Mouse (Mus musculus) MEL (cell line): ENCODE measurements around the gene Ucp2. TPM values are rescaled to one million over a fixed set of nuclear protein-coding genes. Genes with fewer than 3 reads are reported as not detected.
A peak's percentile ranks its signal among the peaks of the same experiment; 100 is the strongest.

Source experiments
- DNase-seq: peaks from one replicate; pipeline ENCODE4 v3.0.0; 2011; ENCODE audit warnings: low read depth, low spot score
- H3K27ac ChIP-seq: 2 replicates; pipeline ENCODE4 v1.5.1; 2012; ENCODE audit warnings: low read depth, mild to moderate bottlenecking, control low read depth, low read length, moderate library complexity; ENCODE audit not compliant: control insufficient read depth
- H3K27me3 ChIP-seq, 2 experiments: fragments of 150-350 bp in 1 of 2; sonication (generic) in 1 of 2; 2 replicates each; pipeline ENCODE4 v1.6.1; 2012; ENCODE audit warnings: low read length in 2 of 2, mild to moderate bottlenecking in 2 of 2, improper control_type of control experiment in 1 of 2, moderate library complexity in 1 of 2; ENCODE audit not compliant: insufficient read depth in 2 of 2, control insufficient read depth in 1 of 2
- H3K36me3 ChIP-seq, 2 experiments: 2 replicates each; pipeline ENCODE4 v1.6.1; 2012 to 2014; ENCODE audit warnings: low read length in 2 of 2, improper control_type of control experiment in 1 of 2, inconsistent platforms in 1 of 2, mild to moderate bottlenecking in 1 of 2; ENCODE audit not compliant: insufficient read depth in 2 of 2, control insufficient read depth in 1 of 2
- H3K4me1 ChIP-seq, 2 experiments: fragments of 150-350 bp in 1 of 2; sonication (generic) in 1 of 2; 2 replicates each; pipeline ENCODE4 v1.6.1; 2012; ENCODE audit warnings: low read length in 2 of 2, improper control_type of control experiment in 1 of 2, mild to moderate bottlenecking in 1 of 2; ENCODE audit not compliant: insufficient read depth in 2 of 2, control insufficient read depth in 1 of 2
- H3K4me3 ChIP-seq, 2 experiments: fragments of 150-350 bp in 1 of 2; sonication (generic) in 1 of 2; 2 replicates each; pipeline ENCODE4 v1.5.1; 2012; ENCODE audit warnings: low read depth in 2 of 2, low read length in 2 of 2, mild to moderate bottlenecking in 2 of 2, moderate library complexity in 2 of 2, control low read depth in 1 of 2, improper control_type of control experiment in 1 of 2; ENCODE audit not compliant: control insufficient read depth in 1 of 2, insufficient read depth in 1 of 2
- H3K79me2 ChIP-seq: 2 replicates; pipeline ENCODE4 v1.6.1; 2012; ENCODE audit warnings: mild to moderate bottlenecking, low read length, moderate library complexity; ENCODE audit not compliant: control insufficient read depth, poor library complexity, insufficient read depth
- H3K9ac ChIP-seq: 2 replicates; pipeline ENCODE4 v1.6.1; 2012; ENCODE audit warnings: low read depth, mild to moderate bottlenecking, control low read depth, low read length, moderate library complexity; ENCODE audit not compliant: control insufficient read depth, poor library complexity, severe bottlenecking
- H3K9me3 ChIP-seq: fragments of 150-350 bp; sonication (generic); replicated peaks from 2 replicates; pipeline ENCODE4 v1.6.1; 2012; ENCODE audit warnings: mild to moderate bottlenecking, low read length, improper control_type of control experiment, moderate library complexity; ENCODE audit not compliant: insufficient read depth
- BHLHE40 ChIP-seq: IDR thresholded peaks from 2 replicates; pipeline ENCODE4 v1.6.1; 2012; ENCODE audit warnings: low read depth, mild to moderate bottlenecking, inconsistent platforms, low read length, improper control_type of control experiment, borderline replicate concordance
- CHD1 ChIP-seq: IDR thresholded peaks from 2 replicates; pipeline ENCODE4 v1.6.1; 2012; ENCODE audit warnings: low read depth, mild to moderate bottlenecking, inconsistent platforms, low read length, improper control_type of control experiment
- CHD2 ChIP-seq: IDR thresholded peaks from 2 replicates; pipeline ENCODE4 v1.6.1; 2011; ENCODE audit warnings: low read length, improper control_type of control experiment
- CTCF ChIP-seq, 3 experiments: IDR thresholded peaks in 2 of 3; conservative IDR thresholded peaks in 1 of 3; 2 replicates each; pipeline ENCODE4 v1.5.1; 2011 to 2012; ENCODE audit warnings: low read length in 3 of 3, low read depth in 2 of 3, mild to moderate bottlenecking in 2 of 3, improper control_type of control experiment in 1 of 3, inconsistent platforms in 1 of 3, mixed read lengths in 1 of 3, moderate library complexity in 1 of 3; ENCODE audit not compliant: control insufficient read depth in 1 of 3, insufficient read depth in 1 of 3, poor library complexity in 1 of 3, severe bottlenecking in 1 of 3
- EP300 ChIP-seq, 2 experiments: IDR thresholded peaks; 2 replicates each; pipeline ENCODE4 v1.6.1; 2011; ENCODE audit warnings: improper control_type of control experiment in 2 of 2, low read length in 2 of 2, low read depth in 1 of 2, mild to moderate bottlenecking in 1 of 2
- ETS1 ChIP-seq: IDR thresholded peaks from 2 replicates; pipeline ENCODE4 v1.6.1; 2012; ENCODE audit warnings: low read depth, mild to moderate bottlenecking, inconsistent platforms, low read length, improper control_type of control experiment, moderate library complexity
- GABPA ChIP-seq: IDR thresholded peaks from 2 replicates; pipeline ENCODE4 v1.6.1; 2012; ENCODE audit warnings: low read depth, mild to moderate bottlenecking, inconsistent platforms, low read length, improper control_type of control experiment, moderate library complexity
- HCFC1 ChIP-seq: IDR thresholded peaks from 2 replicates; pipeline ENCODE4 v1.6.1; 2012; ENCODE audit warnings: low read depth, mild to moderate bottlenecking, inconsistent platforms, low read length, improper control_type of control experiment, moderate library complexity
- JUND ChIP-seq: IDR thresholded peaks from 2 replicates; pipeline ENCODE4 v1.6.1; 2011; ENCODE audit warnings: low read depth, mild to moderate bottlenecking, improper control_type of control experiment, low read length
- MAFK ChIP-seq: IDR thresholded peaks from 2 replicates; pipeline ENCODE4 v1.6.1; 2011; ENCODE audit warnings: low read depth, mild to moderate bottlenecking, low read length, improper control_type of control experiment, borderline replicate concordance
- MAX ChIP-seq: IDR thresholded peaks from 2 replicates; pipeline ENCODE4 v1.6.1; 2011; ENCODE audit warnings: low read length, improper control_type of control experiment
- MEF2A ChIP-seq: IDR thresholded peaks from 2 replicates; pipeline ENCODE4 v1.6.1; 2014; ENCODE audit warnings: low read depth, mild to moderate bottlenecking, inconsistent platforms, low read length, improper control_type of control experiment; ENCODE audit not compliant: poor library complexity, insufficient replicate concordance, severe bottlenecking; ENCODE audit errors: extremely low read depth
- MYB ChIP-seq: IDR thresholded peaks from 2 replicates; pipeline ENCODE4 v1.6.1; 2011; ENCODE audit warnings: mild to moderate bottlenecking, low read depth, low read length, improper control_type of control experiment
- MYC ChIP-seq: IDR thresholded peaks from 2 replicates; pipeline ENCODE4 v1.6.1; 2011; ENCODE audit warnings: low read depth, mild to moderate bottlenecking, low read length, improper control_type of control experiment, moderate library complexity
- NELFE ChIP-seq: IDR thresholded peaks from 2 replicates; pipeline ENCODE4 v1.6.1; 2011; ENCODE audit warnings: low read depth, low read length, improper control_type of control experiment
- NRF1 ChIP-seq: IDR thresholded peaks from 2 replicates; pipeline ENCODE4 v1.6.1; 2014; ENCODE audit warnings: low read depth, mild to moderate bottlenecking, inconsistent platforms, low read length, improper control_type of control experiment, moderate library complexity; ENCODE audit not compliant: poor library complexity, insufficient read depth, severe bottlenecking
- POLR2AphosphoS5 ChIP-seq: IDR thresholded peaks from 2 replicates; pipeline ENCODE4 v1.6.1; 2012; ENCODE audit warnings: low read depth, borderline replicate concordance, mild to moderate bottlenecking, inconsistent platforms, low read length, moderate library complexity, mixed read lengths
- UBTF ChIP-seq: IDR thresholded peaks from 2 replicates; pipeline ENCODE4 v1.6.1; 2012; ENCODE audit warnings: low read depth, mild to moderate bottlenecking, inconsistent platforms, low read length, improper control_type of control experiment, moderate library complexity, borderline replicate concordance; ENCODE audit not compliant: insufficient read depth
- USF1 ChIP-seq: IDR thresholded peaks from 2 replicates; pipeline ENCODE4 v1.6.1; 2014; ENCODE audit warnings: low read depth, mild to moderate bottlenecking, inconsistent platforms, low read length, improper control_type of control experiment, moderate library complexity
- ZC3H11A ChIP-seq: IDR thresholded peaks from 2 replicates; pipeline ENCODE4 v1.6.1; 2012; ENCODE audit warnings: low read depth, mild to moderate bottlenecking, inconsistent platforms, low read length, improper control_type of control experiment
- polyA plus RNA-seq, 2 experiments: library from polyadenylated mRNA; stranded (reverse) in 1 of 2; unstranded in 1 of 2; fragments of >175 nt in 1 of 2; fragments of >200 nt in 1 of 2; gene quantifications; 2 replicates each; pipeline versions ENCODE4 v1.2.1 to v1.2.4; 2012; ENCODE audit warnings: low replicate concordance in 2 of 2, low read depth in 1 of 2; ENCODE audit not compliant: insufficient read length in 2 of 2, insufficient read depth in 1 of 2, missing spikeins in 1 of 2
- total RNA-seq: library from RNA; depleted of rRNA; stranded (reverse); fragments of 300-350 nt; gene quantifications from 2 replicates; pipeline ENCODE4 v1.2.3, GENCODE M21; 2012

Gene Ucp2
- total and polyA plus RNA-seq, 3 experiments = 139 to 724 TPM; not detected in 1

GRCm38 (mm10) chr7:100500276-100500977 is 7.3 kb downstream of the Ucp2 start:
- Histone ChIP-seq H3K36me3 (peaks cover 0 to 8% of the 10 kb centered on the region in 2 experiments; a peak in 3 of 4 replicates), H3K79me2 (peaks cover 10% of the 10 kb centered on the region), H3K4me3 (no peak overlapping the region), H3K27ac (no peak overlapping the region), H3K9ac (no peak overlapping the region), H3K4me1 (peaks cover 3 to 19% of the 10 kb centered on the region in 2 experiments; a peak in 3 of 4 replicates), H3K9me3 (no peaks in the 10 kb centered on the region), H3K27me3 (no peaks in the 10 kb centered on the region)
- TF ChIP-seq ETS1 (no peak), NELFE (no peak), CTCF (IDR thresholded peaks at IDR 0.05 in 2 of 3, conservative IDR thresholded peaks at IDR 0.05 in 1 of 3; ENCODE audit: control insufficient read depth in 1 of 3, insufficient read depth in 1 of 3, low read depth in 2 of 3, low read length in 3 of 3, poor library complexity in 1 of 3, severe bottlenecking in 1 of 3) (no peak), GABPA (no peak), BHLHE40 (no peak), NRF1 (no peak), JUND (no peak), CHD1 (no peak), EP300 (IDR thresholded peaks at IDR 0.05; ENCODE audit: low read depth in 1 of 2, low read length in 2 of 2) (no peak), CHD2 (no peak), ZC3H11A (no peak), USF1 (no peak), MYC (no peak), MEF2A (no peak), MAFK (no peak), MAX (no peak), POLR2AphosphoS5 (no peak), UBTF (no peak), MYB (no peak), HCFC1 (no peak)
- DNase-seq = peak; percentile 39
